Mouse (Mus musculus) activated CD4-positive, CD25-positive, alpha-beta regulatory T cell, adult 4 months (primary cell): ENCODE results near the gene Nme9. TPM values are rescaled to one million over a fixed set of nuclear protein-coding genes. Genes with fewer than 3 reads are reported as not detected.

Experiments used
- ATAC-seq: one replicate; pipeline ENCODE4 v1.8.0; 2017
- polyA plus RNA-seq, 2 experiments: library from polyadenylated mRNA; unstranded; fragments of 100-300 nt; shearing (Covaris generic); gene quantifications; one replicate each; pipeline ENCODE4 v1.2.1; 2017

Gene Nme9
- polyA plus RNA-seq, 2 experiments from 2014 or later = not detected

- ATAC-seq = no peak
Measured at GRCm38 (mm10) chr9:99484632-99485031, 33.4 kb downstream of the Nme9 start.

- ATAC-seq = no peak
Measured at GRCm38 (mm10) chr9:99485144-99485543, 33.9 kb downstream of the Nme9 start.

- no peak for ATAC-seq
Measured at GRCm38 (mm10) chr9:99487126-99487695, 35.9 kb downstream of the Nme9 start.

- ATAC-seq = no peak
Measured at GRCm38 (mm10) chr9:99487841-99488240, 36.6 kb downstream of the Nme9 start.

- no peak for ATAC-seq
Measured at GRCm38 (mm10) chr9:99491050-99491449, 39.8 kb downstream of the Nme9 start.

- ATAC-seq = no peak
Measured at GRCm38 (mm10) chr9:99492634-99493200, 41.4 kb downstream of the Nme9 start.

GRCm38 (mm10) chr9:99499336-99499735, 48.1 kb downstream of the Nme9 start:
- ATAC-seq = no peak

- no peak for ATAC-seq
Measured at GRCm38 (mm10) chr9:99505875-99506274, 54.6 kb downstream of the Nme9 start.

Other genes starting within 250 kb of the Nme9 start
- not detected for gene Faiml, start 214.2 kb upstream of the Nme9 start, polyA plus RNA-seq
- gene Cep70, start 208.1 kb upstream of the Nme9 start, polyA plus RNA-seq = 10 to 100 TPM; 16.7 to 17.8 TPM
- under 1 TPM; 0.11 to 0.13 TPM for gene Esyt3, start 92.9 kb upstream of the Nme9 start, polyA plus RNA-seq
- not detected for gene Mras, start 14.1 kb upstream of the Nme9 start, polyA plus RNA-seq
- gene Armc8, start 117.4 kb downstream of the Nme9 start, polyA plus RNA-seq = 10 to 100 TPM; 24.0 to 27.4 TPM
- 10 to 100 TPM; 18.4 to 23.7 TPM for gene Dbr1, start 124.3 kb downstream of the Nme9 start, polyA plus RNA-seq
- not detected for gene A4gnt, start 161.0 kb downstream of the Nme9 start, polyA plus RNA-seq
- gene Dzip1l, start 178.0 kb downstream of the Nme9 start, polyA plus RNA-seq = under 1 TPM in 1 of 2 experiments, not detected in 1; 0.13 TPM